Comparison of ENCODE assay signal across 8 mouse cellular contexts in the genomic region with DNA sequence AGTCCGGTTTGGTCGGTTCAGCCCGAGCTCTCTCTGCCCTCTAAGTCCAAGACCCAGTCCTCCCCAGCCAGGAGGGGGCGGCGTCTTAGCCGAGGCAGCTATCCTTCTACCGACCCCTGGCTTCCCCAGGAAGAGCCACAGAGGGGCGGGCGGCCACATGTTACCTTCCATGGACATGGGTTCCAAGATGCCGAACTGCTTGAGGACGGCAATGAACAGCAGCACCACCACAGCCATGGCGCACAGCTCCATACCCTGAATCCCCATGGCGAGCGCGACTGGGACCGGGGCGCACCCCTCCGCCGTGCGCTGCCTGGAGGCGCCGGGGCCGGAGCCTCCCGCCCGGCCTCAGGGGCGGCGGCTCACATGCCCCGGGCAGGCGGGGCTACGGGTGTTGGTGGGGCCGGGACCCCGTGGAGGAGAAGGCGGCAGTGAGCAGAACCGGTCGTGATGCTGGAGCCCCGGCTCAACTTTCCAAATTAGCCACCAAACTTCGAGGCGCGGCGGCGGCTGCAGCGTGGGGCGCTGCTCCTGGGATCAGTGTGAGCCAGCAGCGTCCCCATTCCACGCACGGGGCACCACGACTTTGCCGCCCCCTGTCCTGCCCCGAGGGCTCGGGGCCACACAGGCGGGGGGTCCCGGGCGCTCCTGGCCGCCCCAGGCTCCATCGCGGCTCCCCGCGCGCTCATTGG. TPM values are rescaled to one million over a fixed set of nuclear protein-coding genes. Genes with fewer than 3 reads are reported as not detected.
DNase-seq lines count a peak whose midpoint lies in the region; ATAC-seq and TF ChIP-seq lines count a peak whose summit lies in the region.

No protein-coding gene starts in this region.

- ATAC-seq in intestine, embryonic 15.5 days = peak; percentile 50
- ATAC-seq in midbrain, embryonic 13.5 days = no peak

- peak overlapping the region; percentile 50 for H3K9ac ChIP-seq in intestine, embryonic 15.5 days
- H3K9ac ChIP-seq in midbrain, embryonic 13.5 days (replicated peaks) = 0 out of 2 replicates have a peak overlapping the region, but pooled peaks have one; percentile 28

- no peaks in the 10 kb centered on the region for H3K36me3 ChIP-seq in forebrain, embryonic 10.5 days (replicated peaks)
- H3K36me3 ChIP-seq in intestine, embryonic 15.5 days = no peaks in the 10 kb centered on the region
- H3K36me3 ChIP-seq in midbrain, embryonic 13.5 days = no peaks in the 10 kb centered on the region

- no peaks in the 10 kb centered on the region for H3K9me3 ChIP-seq in forebrain, embryonic 10.5 days
- H3K9me3 ChIP-seq in intestine, embryonic 15.5 days = no peaks in the 10 kb centered on the region
- H3K9me3 ChIP-seq in midbrain, embryonic 13.5 days = no peaks in the 10 kb centered on the region

- peak overlapping the region; percentile 52; the same call in 1 of the 2 replicates for H3K27ac ChIP-seq in forebrain, embryonic 10.5 days
- H3K27ac ChIP-seq in intestine, embryonic 15.5 days = no peak overlapping the region
- H3K27ac ChIP-seq in midbrain, embryonic 13.5 days = no peak overlapping the region

- H3K4me2 ChIP-seq in intestine, embryonic 15.5 days (replicated peaks) = peak overlapping the region; percentile 94
- H3K4me2 ChIP-seq in midbrain, embryonic 13.5 days (replicated peaks) = peak overlapping the region; percentile 56

- H3K27me3 ChIP-seq in forebrain, embryonic 10.5 days (ENCODE audit: poor library complexity, severe bottlenecking) = peaks cover 87% of the 10 kb centered on the region
- H3K27me3 ChIP-seq in intestine, embryonic 15.5 days (replicated peaks) = peaks cover 65% of the 10 kb centered on the region
- peaks cover 77% of the 10 kb centered on the region for H3K27me3 ChIP-seq in midbrain, embryonic 13.5 days

- no peak for TF ChIP-seq CTCF in lung, adult 2 months (IDR thresholded peaks at IDR 0.05; ENCODE audit: insufficient read depth, low read length)

- H3K4me3 ChIP-seq in lung, adult 2 months (replicated peaks; ENCODE audit: extremely low read depth, low read depth, low read length) = peak overlapping the region; percentile 54
- H3K4me3 ChIP-seq in forebrain, embryonic 10.5 days = peak overlapping the region; percentile 58
- peak overlapping the region; percentile 56 for H3K4me3 ChIP-seq in intestine, embryonic 15.5 days (replicated peaks)
- peak overlapping the region; percentile 34 for H3K4me3 ChIP-seq in midbrain, embryonic 13.5 days (replicated peaks)

- no peak for DNase-seq in lung, adult 2 months
- no peak for DNase-seq in lung, adult 18-20 months
- no peak for DNase-seq in forebrain, embryonic 10.5 days (ENCODE audit: extremely low spot score, low spot score)
- no peak for DNase-seq in urinary bladder, postnatal 25 days (ENCODE audit: low spot score)
- DNase-seq in left cerebral cortex, adult 11 months (ENCODE audit: low spot score) = no peak
- no peak for DNase-seq in right cerebral cortex, adult 2 months (ENCODE audit: low spot score in 2 of 2)

- under 1% methylated on average over 59 of the region's 59 CpGs for WGBS in lung, adult 2 months
- under 1% methylated on average over 58 of the region's 59 CpGs for WGBS in forebrain, embryonic 10.5 days
- under 1% methylated on average over 58 of the region's 59 CpGs for WGBS in intestine, embryonic 15.5 days
- WGBS in midbrain, embryonic 13.5 days = under 1% methylated on average over 57 of the region's 59 CpGs

- H3K4me1 ChIP-seq in lung, adult 2 months (ENCODE audit: control insufficient read depth, insufficient read depth, low read length) = peaks cover 2% of the 10 kb centered on the region; the same call in 1 of the 2 replicates
- H3K4me1 ChIP-seq in forebrain, embryonic 10.5 days = peaks cover 36% of the 10 kb centered on the region
- peaks cover 29% of the 10 kb centered on the region for H3K4me1 ChIP-seq in intestine, embryonic 15.5 days (replicated peaks)
- H3K4me1 ChIP-seq in midbrain, embryonic 13.5 days (replicated peaks) = peaks cover 32% of the 10 kb centered on the region

- no peak for TF ChIP-seq POLR2A in lung, adult 2 months (IDR thresholded peaks at IDR 0.05; ENCODE audit: borderline replicate concordance, extremely low read depth, low read depth, low read length)

RNA-seq across cellular contexts. Expression of gene Fahd2a, which starts 37.6 kb away (rescaled TPM):
- 11.1 and 14.0 TPM in 2 replicates for polyA plus RNA-seq in lung, adult 2 months (2012; rRNA removed)
- polyA plus RNA-seq in forebrain, embryonic 10.5 days (2016; fragmentation: Nextera tagmentation; extraction: Ambion mirVana) = 20.5 and 23.8 TPM in 2 replicates
- polyA plus RNA-seq in intestine, embryonic 15.5 days (2015; fragmentation: Nextera tagmentation; extraction: Ambion mirVana) = 19.0 and 23.0 TPM in 2 replicates
- 36.1 and 37.6 TPM in 2 replicates for polyA plus RNA-seq in midbrain, embryonic 13.5 days (2015; fragmentation: Nextera tagmentation; extraction: Ambion mirVana)

RNA-seq across cellular contexts. Expression of gene Kcnip3, which starts 39.9 kb away (rescaled TPM):
- 1.5 and 3.1 TPM in 2 replicates for polyA plus RNA-seq in lung, adult 2 months (2012; rRNA removed)
- polyA plus RNA-seq in forebrain, embryonic 10.5 days (2016; fragmentation: Nextera tagmentation; extraction: Ambion mirVana) = 2.1 TPM in 2 replicates
- polyA plus RNA-seq in intestine, embryonic 15.5 days (2015; fragmentation: Nextera tagmentation; extraction: Ambion mirVana) = 3.3 and 4.0 TPM in 2 replicates
- polyA plus RNA-seq in midbrain, embryonic 13.5 days (2015; fragmentation: Nextera tagmentation; extraction: Ambion mirVana) = 4.5 and 5.5 TPM in 2 replicates

RNA-seq across cellular contexts. Expression of gene Gpat2, which starts 57.0 kb away (rescaled TPM):
- 0.15 and 0.29 TPM in 2 replicates for polyA plus RNA-seq in lung, adult 2 months (2012; rRNA removed)
- polyA plus RNA-seq in forebrain, embryonic 10.5 days (2016; fragmentation: Nextera tagmentation; extraction: Ambion mirVana) = 0.14 and 0.21 TPM in 2 replicates
- 0.15 and 0.16 TPM in 2 replicates for polyA plus RNA-seq in intestine, embryonic 15.5 days (2015; fragmentation: Nextera tagmentation; extraction: Ambion mirVana)
- 0.13 and 0.22 TPM in 2 replicates for polyA plus RNA-seq in midbrain, embryonic 13.5 days (2015; fragmentation: Nextera tagmentation; extraction: Ambion mirVana)

RNA-seq across cellular contexts. Expression of gene Prom2, which starts 59.3 kb away (rescaled TPM):
- polyA plus RNA-seq in lung, adult 2 months (2012; rRNA removed) = 1.0 and 9.6 TPM in 2 replicates
- polyA plus RNA-seq in forebrain, embryonic 10.5 days (2016; fragmentation: Nextera tagmentation; extraction: Ambion mirVana) = 1.0 and 1.4 TPM in 2 replicates
- polyA plus RNA-seq in intestine, embryonic 15.5 days (2015; fragmentation: Nextera tagmentation; extraction: Ambion mirVana) = 0.63 and 0.65 TPM in 2 replicates
- not detected in 2 replicates for polyA plus RNA-seq in midbrain, embryonic 13.5 days (2015; fragmentation: Nextera tagmentation; extraction: Ambion mirVana)
